Mouse (Mus musculus) NIH3T3 (cell line): ENCODE measurements around the gene Adora2b.
"Not testable (repeated sequence)": the region's sequence is repeated elsewhere in the genome, so short reads cannot be mapped to it uniquely, and the experiment has no call there.

Source experiments
- DNase-seq: peaks from one replicate; pipeline ENCODE4 v3.0.0-alpha.2; 2012; ENCODE audit warnings: low read depth

Gene Adora2b

GRCm38 (mm10) chr11:62263599-62263998 lies 14.8 kb downstream of the Adora2b start:
- no peak for DNase-seq

- no peak for DNase-seq
Measured at GRCm38 (mm10) chr11:62264018-62264417, 15.2 kb downstream of the Adora2b start.

- no peak for DNase-seq
Measured at GRCm38 (mm10) chr11:62265642-62266041, 16.9 kb downstream of the Adora2b start.

- no peak for DNase-seq
Measured at GRCm38 (mm10) chr11:62266466-62267214, 17.9 kb downstream of the Adora2b start.

- DNase-seq = peak; percentile 17
Measured at GRCm38 (mm10) chr11:62268381-62268780, 19.6 kb downstream of the Adora2b start.

- DNase-seq = no peak
Measured at GRCm38 (mm10) chr11:62269097-62269496, 20.3 kb downstream of the Adora2b start.

- DNase-seq = no peak
Measured at GRCm38 (mm10) chr11:62270851-62271250, 22.1 kb downstream of the Adora2b start.

- no peak for DNase-seq
Measured at GRCm38 (mm10) chr11:62277086-62277485, 28.3 kb downstream of the Adora2b start.

- DNase-seq = peak; percentile 86
Measured at GRCm38 (mm10) chr11:62278027-62278426, 29.2 kb downstream of the Adora2b start.

- peak; percentile 99 for DNase-seq
Measured at GRCm38 (mm10) chr11:62280675-62281600, 32.2 kb downstream of the Adora2b start, which contains the start of the genes Zswim7 and Ttc19. Zswim7 (minus strand) TSS chr11:62281375. Ttc19 (plus strand) TSS chr11:62281473.

- DNase-seq = peak; percentile 67
Measured at GRCm38 (mm10) chr11:62281601-62281997, 32.8 kb downstream of the Adora2b start.

GRCm38 (mm10) chr11:62284020-62284419 lies 35.2 kb downstream of the Adora2b start:
- not testable (repeated sequence) for DNase-seq

- no peak for DNase-seq
Measured at GRCm38 (mm10) chr11:62285020-62285419, 36.2 kb downstream of the Adora2b start.

- no peak for DNase-seq
Measured at GRCm38 (mm10) chr11:62287700-62288099, 38.9 kb downstream of the Adora2b start.

GRCm38 (mm10) chr11:62294121-62294520 lies 45.3 kb downstream of the Adora2b start:
- DNase-seq = peak; percentile 74

GRCm38 (mm10) chr11:62298883-62299282 lies 50.1 kb downstream of the Adora2b start:
- no peak for DNase-seq

GRCm38 (mm10) chr11:62305866-62306265 lies 57.1 kb downstream of the Adora2b start:
- DNase-seq = peak; percentile 87

- DNase-seq = peak; percentile 67
Measured at GRCm38 (mm10) chr11:62309296-62309695, 60.5 kb downstream of the Adora2b start.

- DNase-seq = no peak
Measured at GRCm38 (mm10) chr11:62314984-62315383, 66.2 kb downstream of the Adora2b start.
